Mouse (Mus musculus): ENCODE measurements around the gene Slc25a29. TPM values are rescaled to one million over a fixed set of nuclear protein-coding genes. Genes with fewer than 3 reads are reported as not detected.

Slc25a29 gene
- polyA plus RNA-seq, 1 experiment from 2014 or later: 14.8 TPM

- Histone ChIP-seq H3K9me3 (peaks cover 21% of the 10 kb centered on the region), H3K27me3 (ENCODE audit: insufficient read depth, poor library complexity, severe bottlenecking) (no peaks in the 10 kb centered on the region), H3K27ac (no peak overlapping the region), H3K4me1 (replicated peaks) (no peaks in the 10 kb centered on the region), H3K36me3 (peaks cover 69% of the 10 kb centered on the region), H3K4me3 (no peak overlapping the region)
- no peak for DNase-seq (ENCODE audit: low spot score)
- WGBS: 87% methylated on average over 4 of the region's 4 CpGs
These were observed 50.5 kb downstream of the Slc25a29 start for GRCm38 (mm10) chr12:108785161-108785560.

DNA sequence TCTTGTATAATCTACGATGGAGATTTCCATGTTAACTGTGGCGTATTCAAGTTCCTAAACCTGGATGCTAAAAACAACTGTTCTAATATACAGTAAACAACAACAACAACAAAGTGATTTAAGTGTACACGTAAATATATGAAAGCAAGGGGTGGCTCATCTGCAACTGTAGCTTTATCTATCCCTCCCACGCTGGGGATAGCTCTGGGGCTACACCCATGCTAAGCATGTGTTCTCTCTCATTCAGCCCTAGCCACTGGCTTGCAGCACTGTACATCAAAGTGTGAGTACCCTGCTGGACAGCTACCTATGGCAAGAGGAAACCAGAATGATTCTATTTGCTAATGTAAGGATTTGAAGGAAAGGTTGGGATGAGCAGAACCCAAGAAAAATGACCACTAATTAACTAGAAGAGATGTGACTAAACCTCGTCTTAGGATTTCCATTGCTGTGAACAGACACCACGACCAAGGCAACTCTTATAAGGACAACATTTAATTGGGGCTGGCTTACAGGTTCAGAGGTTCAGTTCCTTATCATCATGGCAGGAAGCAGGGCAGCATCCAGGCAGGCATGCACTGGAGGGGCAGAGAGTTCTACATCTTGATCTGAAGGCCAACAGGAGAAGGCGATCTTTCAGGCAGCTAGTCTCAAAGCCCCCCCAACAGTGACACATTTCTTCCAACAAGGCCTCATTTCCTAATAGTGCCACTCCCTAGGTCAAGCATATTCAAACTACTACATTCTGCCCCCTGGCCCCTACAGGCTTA, 55.4 kb downstream of the Slc25a29 start:
- Histone ChIP-seq H3K27me3 (ENCODE audit: insufficient read depth, poor library complexity, severe bottlenecking) (no peaks in the 10 kb centered on the region), H3K27ac (no peak overlapping the region), H3K9me3 (peaks cover 42% of the 10 kb centered on the region), H3K4me3 (no peak overlapping the region), H3K4me1 (replicated peaks) (no peaks in the 10 kb centered on the region), H3K36me3 (peaks cover 93% of the 10 kb centered on the region)
- no peak for DNase-seq (ENCODE audit: low spot score)
- 92% methylated on average over 7 of the region's 7 CpGs for whole genome bisulfite sequencing

MicroRNA genes within 50 kb of the gene (microRNA counts, 519-probe panel; counts per million panel counts)
- microRNA mmu-miR-345-3p (1,255 counts per million, percentile 77 among the panel's probes with 10 or more counts), microRNA mmu-miR-345-5p (1,255 counts per million, percentile 77 among the panel's probes with 10 or more counts)

Other genes with a start within 250 kb of the Slc25a29 start
- gene Degs2, start 133.6 kb downstream of the Slc25a29 start, polyA plus RNA-seq (2016; fragmentation: Nextera tagmentation; extraction: Ambion mirVana): 1.6 and 2.1 TPM in 2 replicates
- 15.0 and 18.6 TPM in 2 replicates for gene Yy1, start 42.9 kb downstream of the Slc25a29 start, polyA plus RNA-seq (2016; fragmentation: Nextera tagmentation; extraction: Ambion mirVana)
- 10.3 and 14.2 TPM in 2 replicates for gene Slc25a47, start 163 bp upstream of the Slc25a29 start, polyA plus RNA-seq (2016; fragmentation: Nextera tagmentation; extraction: Ambion mirVana)
- gene Wdr25, start 57.7 kb upstream of the Slc25a29 start, polyA plus RNA-seq (2016; fragmentation: Nextera tagmentation; extraction: Ambion mirVana): 9.0 and 10.4 TPM in 2 replicates
- gene Wars, start 58.3 kb upstream of the Slc25a29 start, polyA plus RNA-seq (2016; fragmentation: Nextera tagmentation; extraction: Ambion mirVana): 142 and 143 TPM in 2 replicates
- 6.0 and 16.2 TPM in 2 replicates for gene Begain, start 232.3 kb upstream of the Slc25a29 start, polyA plus RNA-seq (2016; fragmentation: Nextera tagmentation; extraction: Ambion mirVana)